Mouse (Mus musculus) stomach, adult 2 months (tissue): ENCODE measurements around the gene Lum. TPM values are rescaled to one million over a fixed set of nuclear protein-coding genes. Genes with fewer than 3 reads are reported as not detected.

Experiments used
- polyA plus RNA-seq: library from polyadenylated mRNA; depleted of rRNA; stranded (reverse); fragments of >200 nt; gene quantifications from 2 replicates; pipeline ENCODE4 v1.2.3, GENCODE M21; 2012; rRNA removed

Gene Lum
- 2.7 and 6.2 TPM in 2 replicates for polyA plus RNA-seq

DNA sequence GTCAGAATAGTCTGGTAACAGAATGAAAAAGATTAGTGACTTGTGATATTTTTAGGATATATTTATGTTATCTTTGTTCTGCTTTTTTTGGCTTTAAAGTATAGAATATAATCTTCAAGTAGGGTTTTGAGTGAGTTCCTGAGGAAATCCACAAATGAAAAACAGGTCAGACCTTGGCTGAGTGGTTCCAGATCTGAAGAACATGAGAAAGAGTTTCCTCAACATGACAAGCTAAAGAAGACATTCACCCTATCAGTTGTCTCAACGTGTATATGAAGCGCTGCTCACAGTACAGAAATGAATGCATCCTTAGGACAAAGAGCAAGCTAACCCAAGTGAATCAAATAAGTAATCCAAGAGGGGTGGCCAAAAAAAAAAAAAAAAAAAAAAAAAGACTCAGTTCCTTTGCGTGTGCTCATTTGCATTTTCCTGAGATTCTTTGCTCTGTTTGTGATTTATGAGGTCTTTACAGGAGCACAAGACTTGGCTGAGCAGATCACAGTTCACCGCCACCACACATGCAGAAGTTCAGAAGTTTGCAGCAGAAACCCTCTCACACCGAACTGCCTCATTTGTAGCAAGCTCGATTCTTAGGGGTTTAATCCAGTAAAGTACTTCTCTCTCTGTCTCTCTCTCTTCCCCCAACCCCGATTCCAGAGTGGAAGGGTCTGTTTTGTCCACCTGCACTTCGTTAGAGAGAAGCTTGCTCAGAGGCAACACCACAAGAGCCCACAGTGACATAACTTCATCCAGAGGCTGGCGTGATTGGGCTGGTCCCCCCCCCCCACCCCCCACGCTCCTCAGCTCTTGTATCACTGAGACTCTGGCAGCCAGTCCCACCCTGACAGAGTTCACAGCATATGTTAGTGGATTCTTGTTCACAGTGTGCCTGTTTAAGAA lies at the start of gene Lum:
Gene Lum (plus strand): TSS at position 172 of the 900 bp plus-strand sequence.

DNA sequence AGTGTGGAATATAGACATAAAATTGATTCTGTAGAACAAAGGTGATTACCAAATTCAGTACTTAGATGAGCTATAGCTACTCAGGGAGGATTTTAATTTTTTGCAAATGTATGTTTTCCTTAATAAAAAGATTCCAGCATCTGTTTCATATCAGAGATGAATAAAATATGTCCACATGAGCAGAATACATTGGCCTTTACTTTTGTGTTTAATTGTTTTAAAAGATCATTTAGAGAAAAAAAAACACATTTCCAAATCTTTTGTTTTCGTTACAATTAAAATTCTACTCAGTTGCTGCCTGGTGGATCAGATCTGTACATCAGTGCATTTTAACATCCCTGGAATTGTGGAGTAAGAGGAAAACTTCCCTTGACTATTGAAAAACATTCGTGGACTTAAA lies 41.7 kb downstream of the Lum start, which contains the start of gene Kera:
Gene Kera (plus strand): TSS at position 301 of the 400 bp plus-strand sequence.

Other genes starting within 250 kb of the Lum start
- gene Dcn, start 85.5 kb upstream of the Lum start, polyA plus RNA-seq, result 33.9 and 50.0 TPM in 2 replicates
- gene Kera, start 41.8 kb downstream of the Lum start, polyA plus RNA-seq, result 0.09 TPM in 1 of 2 replicates, not detected in the other
- gene Epyc, start 78.9 kb downstream of the Lum start, polyA plus RNA-seq, result 0.05 TPM in 1 of 2 replicates, not detected in the other
- gene Ccer1, start 127.9 kb downstream of the Lum start, polyA plus RNA-seq, result not detected in 2 replicates
- gene C030005K15Rik, start 161.6 kb downstream of the Lum start, polyA plus RNA-seq, result not detected in 2 replicates